Mouse (Mus musculus) olfactory bulb, adult 2 months (tissue): ENCODE measurements around the gene Bend5.

Source experiments
- CTCF ChIP-seq: fragments of 200-500 bp; IDR thresholded peaks from 2 replicates; pipeline ENCODE4 v1.5.1; 2012; ENCODE audit warnings: low read depth, mild to moderate bottlenecking, low read length, moderate library complexity; ENCODE audit not compliant: insufficient read depth
- POLR2A ChIP-seq: fragments of 200-500 bp; IDR thresholded peaks from 2 replicates; pipeline ENCODE4 v1.6.1; 2012; ENCODE audit warnings: mild to moderate bottlenecking, low read depth, low read length, moderate library complexity; ENCODE audit not compliant: insufficient read depth

DNA sequence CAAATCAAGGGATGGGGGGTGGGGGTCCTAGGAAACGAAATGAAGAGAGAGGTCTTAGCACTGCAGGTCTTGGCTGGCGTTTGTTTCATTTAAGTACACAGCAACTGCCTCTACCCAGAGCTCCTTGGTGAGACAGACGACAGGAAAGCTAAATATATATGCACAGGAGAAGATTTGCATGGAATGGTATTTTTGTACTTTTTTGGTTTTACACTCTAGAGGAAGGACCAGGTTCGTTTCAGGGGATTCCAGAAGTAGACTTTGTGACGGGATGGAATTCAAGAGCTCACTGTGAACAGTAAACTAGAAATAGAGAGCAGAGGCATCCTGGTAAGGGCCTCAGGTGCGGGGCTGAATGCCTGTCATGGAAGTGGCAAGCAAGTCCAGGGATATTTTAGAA, 7.0 kb downstream of the Bend5 start:
- no peak for TF ChIP-seq POLR2A
- no peak for TF ChIP-seq CTCF
